Mouse (Mus musculus) heart, embryonic 12.5 days (tissue): ENCODE measurements at regions not wholly inside any gene's neighbourhood (a gene's known extent, or its start where the extent isn't known, plus 50 kb on each side); places are given as distances from the start of the nearest gene placed in this dataset.

Source experiments
- ATAC-seq: fragments of 200-750 bp; cut with Nextera tagmentation; 2 replicates; pipeline ENCODE4 v1.8.0; 2017; ENCODE audit warnings: moderate TSS enrichment, moderate library complexity; ENCODE audit not compliant: insufficient number of reproducible peaks, low FRiP score
- H3K27ac ChIP-seq: fragments of 300-500 bp; sonication (generic); 2 replicates; pipeline ENCODE4 v1.5.1; 2016; ENCODE audit warnings: mild to moderate bottlenecking, moderate library complexity; ENCODE audit not compliant: poor library complexity, severe bottlenecking
- H3K27me3 ChIP-seq: fragments of 300-500 bp; sonication (generic); replicated peaks from 2 replicates; pipeline ENCODE4 v1.6.1; 2016; ENCODE audit warnings: mild to moderate bottlenecking, moderate library complexity
- H3K36me3 ChIP-seq: fragments of 300-500 bp; sonication (generic); 2 replicates; pipeline ENCODE4 v1.6.1; 2016; ENCODE audit warnings: mild to moderate bottlenecking, moderate library complexity
- H3K4me1 ChIP-seq: fragments of 300-500 bp; sonication (generic); replicated peaks from 2 replicates; pipeline ENCODE4 v1.6.1; 2016; ENCODE audit warnings: mild to moderate bottlenecking
- H3K4me2 ChIP-seq: fragments of 300-500 bp; sonication (generic); 2 replicates; pipeline ENCODE4 v1.6.1; 2016; ENCODE audit warnings: mild to moderate bottlenecking, moderate library complexity
- H3K4me3 ChIP-seq: fragments of 300-500 bp; sonication (generic); 2 replicates; pipeline ENCODE4 v1.5.1; 2016; ENCODE audit warnings: mild to moderate bottlenecking
- H3K9ac ChIP-seq: fragments of 300-500 bp; sonication (generic); 2 replicates; pipeline ENCODE4 v1.6.1; 2016; ENCODE audit warnings: mild to moderate bottlenecking, moderate library complexity
- H3K9me3 ChIP-seq: fragments of 300-500 bp; sonication (generic); replicated peaks from 2 replicates; pipeline ENCODE4 v1.6.1; 2016; ENCODE audit warnings: mild to moderate bottlenecking, moderate library complexity
- WGBS: fragments of 180-500 bp; shearing (Covaris S2); methylation state at CpG from one replicate; pipeline ENCODE4 v1.1.7; 2016; 5-methylcytosine and 5-hydroxymethylcytosine counted together

DNA sequence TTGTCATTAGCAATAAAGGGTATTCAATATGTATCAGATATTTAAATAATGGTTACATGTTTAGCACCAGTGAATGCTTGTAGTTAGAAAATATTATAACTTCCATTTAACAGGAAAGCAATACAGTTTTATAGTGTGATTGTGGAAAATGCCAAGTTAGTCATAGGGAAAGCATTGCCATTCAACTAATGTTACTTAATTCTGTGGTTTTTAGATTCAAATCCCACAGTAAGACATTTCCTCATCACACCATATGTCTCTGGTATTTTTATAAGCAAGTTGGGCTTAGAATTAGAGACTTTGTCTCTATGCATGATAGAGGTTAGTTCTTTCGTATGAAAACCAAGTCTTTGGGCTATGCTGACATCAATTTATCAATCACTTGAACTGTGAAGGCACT is 133.0 kb downstream of the Prr30 start:
- Histone ChIP-seq H3K27me3 (no peaks in the 10 kb centered on the region), H3K4me1 (0 out of 2 replicates have a peak, but pooled peaks cover 2% of the 10 kb centered on the region), H3K4me2 (no peak overlapping the region), H3K36me3 (no peaks in the 10 kb centered on the region), H3K4me3 (no peak overlapping the region), H3K27ac (no peak overlapping the region), H3K9me3 (no peaks in the 10 kb centered on the region), H3K9ac (no peak overlapping the region)
- ATAC-seq: no peak
- 71% methylated on average over 1 of the region's 1 CpGs for WGBS

DNA sequence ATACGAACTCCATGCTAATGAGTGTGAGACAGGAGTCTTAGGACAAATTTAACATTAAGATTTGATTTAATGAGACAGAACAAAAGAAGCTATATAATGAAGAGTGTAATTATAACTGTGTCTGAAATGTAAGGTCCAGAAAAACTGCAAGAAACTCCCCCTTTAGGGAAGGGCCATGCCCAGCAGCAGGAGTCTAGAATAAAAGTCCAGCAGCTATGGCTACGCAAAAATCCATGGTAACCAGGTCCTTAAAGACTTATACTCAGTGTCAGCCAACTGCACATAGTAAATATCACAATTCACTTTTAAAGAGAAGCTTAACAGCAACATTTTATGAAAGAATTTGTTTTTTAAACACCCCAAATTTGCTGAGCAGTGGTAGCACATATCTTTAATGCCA is 143.3 kb downstream of the Prr30 start:
- H3K4me1 ChIP-seq: 0 out of 2 replicates have a peak, but pooled peaks cover 2% of the 10 kb centered on the region
- H3K4me3 ChIP-seq: no peak overlapping the region
- H3K4me2 ChIP-seq: no peak overlapping the region
- H3K27ac ChIP-seq: no peak overlapping the region
- no peaks in the 10 kb centered on the region for H3K36me3 ChIP-seq
- no peaks in the 10 kb centered on the region for H3K27me3 ChIP-seq
- H3K9me3 ChIP-seq: no peaks in the 10 kb centered on the region
- WGBS: 84% methylated on average over 2 of the region's 2 CpGs
- ATAC-seq: no peak
- H3K9ac ChIP-seq: no peak overlapping the region

DNA sequence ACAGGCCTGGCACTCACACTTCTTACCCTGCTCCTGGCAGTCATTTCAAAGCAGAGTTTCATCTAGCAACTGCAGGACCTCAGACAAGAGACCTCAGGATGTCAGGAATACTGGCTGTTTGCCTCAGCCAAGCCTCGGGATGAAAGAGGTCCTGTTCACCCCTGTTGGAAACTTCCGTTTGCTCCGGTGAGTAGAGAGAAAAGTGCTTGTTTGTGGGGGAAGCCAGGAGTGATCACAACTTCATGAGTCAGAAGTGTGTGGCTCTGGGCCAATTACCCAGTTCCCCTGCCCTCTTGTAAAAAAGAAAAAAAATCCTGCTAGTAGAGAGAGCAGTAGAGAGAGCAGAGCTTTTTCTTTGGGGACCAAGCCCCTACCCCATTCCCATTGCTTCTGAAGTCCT is 144.2 kb downstream of the Prr30 start:
- ATAC-seq: peak; percentile 59
- Histone ChIP-seq H3K36me3 (no peaks in the 10 kb centered on the region), H3K27ac (no peak overlapping the region), H3K27me3 (no peaks in the 10 kb centered on the region), H3K9me3 (no peaks in the 10 kb centered on the region), H3K9ac (no peak overlapping the region), H3K4me1 (0 out of 2 replicates have a peak, but pooled peaks cover 2% of the 10 kb centered on the region), H3K4me3 (no peak overlapping the region), H3K4me2 (no peak overlapping the region)
- WGBS: 17% methylated on average over 3 of the region's 3 CpGs

DNA sequence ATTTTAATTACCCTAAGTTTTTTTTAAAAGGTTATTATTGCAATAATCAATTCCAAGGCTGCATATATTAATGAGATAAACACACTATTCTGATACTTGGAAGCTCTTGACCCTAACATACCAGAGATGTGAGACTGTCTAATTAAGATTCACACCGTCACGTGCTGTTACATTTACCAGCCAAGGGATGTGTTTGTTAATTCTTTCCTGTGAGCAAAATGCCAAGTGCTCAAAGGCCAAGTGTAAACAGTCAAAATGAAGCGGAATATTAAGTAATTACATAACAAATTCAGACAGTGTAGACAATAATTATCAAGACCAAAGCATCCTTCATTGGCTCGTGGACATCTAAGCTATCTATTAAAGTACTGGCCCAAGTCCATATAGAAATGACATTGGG is 145.3 kb downstream of the Prr30 start:
- H3K4me2 ChIP-seq: no peak overlapping the region
- no peak for ATAC-seq
- no peaks in the 10 kb centered on the region for H3K27me3 ChIP-seq
- H3K4me3 ChIP-seq: no peak overlapping the region
- 0 out of 2 replicates have a peak, but pooled peaks cover 2% of the 10 kb centered on the region for H3K4me1 ChIP-seq
- H3K9ac ChIP-seq: no peak overlapping the region
- H3K27ac ChIP-seq: no peak overlapping the region
- 83% methylated on average over 4 of the region's 4 CpGs for WGBS
- no peaks in the 10 kb centered on the region for H3K36me3 ChIP-seq
- H3K9me3 ChIP-seq: no peaks in the 10 kb centered on the region

DNA sequence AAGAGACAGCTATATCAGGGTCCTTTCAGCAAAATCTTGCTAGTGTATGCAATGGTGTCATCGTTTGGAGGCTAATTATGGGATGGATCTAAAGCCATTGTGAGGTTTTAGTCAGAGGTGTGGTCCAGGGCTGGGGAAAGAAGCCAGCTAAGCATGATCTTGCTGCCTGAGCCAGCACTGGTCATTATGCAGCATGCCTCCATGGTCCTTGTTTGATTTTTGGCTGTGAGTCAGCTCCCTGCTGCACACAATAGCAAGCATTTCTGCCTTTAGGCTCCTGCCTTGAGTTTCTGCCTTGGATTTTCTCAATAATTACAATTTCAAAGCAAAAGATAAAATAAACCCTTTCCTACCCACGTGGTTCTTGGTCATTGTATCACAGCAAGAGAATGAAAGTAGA is 147.4 kb downstream of the Prr30 start:
- no peaks in the 10 kb centered on the region for H3K9me3 ChIP-seq
- no peaks in the 10 kb centered on the region for H3K36me3 ChIP-seq
- H3K27ac ChIP-seq: no peak overlapping the region
- no peak overlapping the region for H3K9ac ChIP-seq
- H3K4me1 ChIP-seq: 0 out of 2 replicates have a peak, but pooled peaks cover 2% of the 10 kb centered on the region
- ATAC-seq: no peak
- WGBS: 77% methylated on average over 2 of the region's 2 CpGs
- H3K4me3 ChIP-seq: no peak overlapping the region
- no peaks in the 10 kb centered on the region for H3K27me3 ChIP-seq
- H3K4me2 ChIP-seq: no peak overlapping the region

DNA sequence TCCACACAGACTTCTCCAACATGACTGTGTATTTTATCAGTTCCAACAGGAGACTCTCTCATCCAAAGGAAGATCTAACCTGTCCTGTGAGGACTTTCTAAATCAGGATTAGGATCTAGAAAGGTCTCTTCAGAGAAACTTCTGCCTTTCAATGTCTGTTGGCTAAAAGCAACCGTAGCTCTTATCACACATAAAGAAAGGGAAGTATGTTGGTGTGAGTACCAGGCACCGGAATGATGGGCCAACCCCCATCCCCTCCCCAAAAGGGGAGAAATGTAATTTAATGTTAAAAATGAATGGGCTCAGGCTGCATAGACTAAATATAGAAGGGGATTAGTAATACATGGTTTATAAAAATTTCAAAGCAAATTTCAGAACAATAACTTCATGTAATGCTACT is 149.9 kb downstream of the Prr30 start:
- H3K9ac ChIP-seq: no peak overlapping the region
- H3K36me3 ChIP-seq: no peaks in the 10 kb centered on the region
- H3K27me3 ChIP-seq: no peaks in the 10 kb centered on the region
- H3K4me2 ChIP-seq: no peak overlapping the region
- no peaks in the 10 kb centered on the region for H3K4me1 ChIP-seq
- no peak overlapping the region for H3K27ac ChIP-seq
- no peaks in the 10 kb centered on the region for H3K9me3 ChIP-seq
- no peak for ATAC-seq
- H3K4me3 ChIP-seq: no peak overlapping the region
- WGBS: 56% methylated on average over 2 of the region's 2 CpGs

DNA sequence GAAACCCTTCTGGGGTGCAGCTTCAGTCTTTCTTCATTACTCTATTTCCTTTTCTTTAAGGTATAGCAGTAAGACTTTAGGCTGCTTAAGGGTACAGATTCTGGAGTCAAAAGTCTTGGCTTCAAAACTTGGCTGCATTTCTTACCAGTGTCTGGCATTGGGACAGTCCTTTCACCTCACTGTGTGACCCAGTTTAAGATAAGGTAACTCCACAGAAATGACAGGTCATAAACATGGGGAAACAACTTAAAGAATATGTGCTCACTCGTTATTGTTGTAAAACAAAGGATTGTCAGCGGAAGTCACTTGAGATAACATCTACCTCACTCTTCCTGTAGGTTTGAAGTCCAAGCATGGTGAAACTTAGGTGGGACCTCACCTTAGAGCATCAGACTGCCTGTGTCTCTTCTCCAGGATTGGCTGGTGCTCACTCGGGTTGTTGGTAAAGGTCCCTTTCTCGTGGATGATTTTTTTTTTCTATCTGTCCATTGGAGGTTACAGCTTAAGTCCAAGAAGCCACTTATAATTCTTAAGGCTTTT is 150.4 kb downstream of the Prr30 start:
- no peak overlapping the region for H3K4me2 ChIP-seq
- H3K9me3 ChIP-seq: no peaks in the 10 kb centered on the region
- no peak overlapping the region for H3K4me3 ChIP-seq
- no peak overlapping the region for H3K27ac ChIP-seq
- no peaks in the 10 kb centered on the region for H3K27me3 ChIP-seq
- 79% methylated on average over 4 of the region's 4 CpGs for whole genome bisulfite sequencing
- H3K4me1 ChIP-seq: no peaks in the 10 kb centered on the region
- H3K9ac ChIP-seq: no peak overlapping the region
- no peak for ATAC-seq
- no peaks in the 10 kb centered on the region for H3K36me3 ChIP-seq

DNA sequence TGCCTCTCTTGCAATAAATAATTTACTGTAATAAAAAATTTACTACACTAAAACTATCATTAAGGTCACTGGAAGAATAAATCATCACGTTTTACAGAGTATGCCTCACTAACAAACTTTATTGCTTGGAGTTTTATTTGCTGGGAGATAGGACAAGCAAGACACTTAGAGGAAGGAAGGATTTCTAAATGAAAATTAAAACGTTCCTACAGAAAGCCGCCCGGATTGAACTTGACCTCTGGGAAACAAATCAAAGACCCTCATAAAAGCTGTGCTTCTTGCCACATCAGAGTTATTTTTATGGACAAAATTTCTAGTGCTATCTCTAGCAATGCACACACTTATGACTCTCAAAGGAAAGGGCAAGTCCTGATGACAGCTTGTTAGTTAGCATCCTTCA is 156.6 kb downstream of the Prr30 start:
- WGBS: 60% methylated on average over 4 of the region's 4 CpGs

DNA sequence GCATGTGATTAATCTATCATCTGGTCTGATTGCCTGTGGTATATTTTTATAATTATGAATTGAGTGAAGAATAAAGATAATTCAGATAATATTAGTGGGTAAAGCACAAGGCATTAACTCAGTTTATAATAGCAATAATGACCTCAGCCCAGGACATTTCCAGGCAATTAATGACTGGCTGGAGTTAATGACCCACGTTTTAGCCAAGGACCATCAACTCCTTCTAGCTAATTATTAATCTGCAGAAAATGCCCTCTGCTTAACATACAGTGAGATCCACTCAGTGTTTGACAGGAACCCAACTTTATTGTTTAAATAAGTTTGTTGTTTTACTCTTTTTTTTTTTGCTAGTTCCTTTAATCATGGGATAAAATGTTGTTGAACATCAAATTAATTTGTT is 199.1 kb downstream of the Prr30 start:
- no peaks in the 10 kb centered on the region for H3K9me3 ChIP-seq
- no peak overlapping the region for H3K9ac ChIP-seq
- no peaks in the 10 kb centered on the region for H3K36me3 ChIP-seq
- no peak overlapping the region for H3K4me3 ChIP-seq
- 55% methylated on average over 1 of the region's 1 CpGs for WGBS
- H3K4me2 ChIP-seq: no peak overlapping the region
- no peaks in the 10 kb centered on the region for H3K4me1 ChIP-seq
- no peaks in the 10 kb centered on the region for H3K27me3 ChIP-seq
- no peak for ATAC-seq
- no peak overlapping the region for H3K27ac ChIP-seq

More for the DNA sequence above, 156.6 kb downstream of the Prr30 start:
- Histone ChIP-seq H3K4me1 (peaks cover 3% of the 10 kb centered on the region; the same call in 1 of the 2 replicates), H3K36me3 (no peaks in the 10 kb centered on the region), H3K27me3 (no peaks in the 10 kb centered on the region), H3K4me2 (no peak overlapping the region), H3K9ac (no peak overlapping the region), H3K9me3 (no peaks in the 10 kb centered on the region), H3K4me3 (no peak overlapping the region), H3K27ac (no peak overlapping the region)
- ATAC-seq: no peak

DNA sequence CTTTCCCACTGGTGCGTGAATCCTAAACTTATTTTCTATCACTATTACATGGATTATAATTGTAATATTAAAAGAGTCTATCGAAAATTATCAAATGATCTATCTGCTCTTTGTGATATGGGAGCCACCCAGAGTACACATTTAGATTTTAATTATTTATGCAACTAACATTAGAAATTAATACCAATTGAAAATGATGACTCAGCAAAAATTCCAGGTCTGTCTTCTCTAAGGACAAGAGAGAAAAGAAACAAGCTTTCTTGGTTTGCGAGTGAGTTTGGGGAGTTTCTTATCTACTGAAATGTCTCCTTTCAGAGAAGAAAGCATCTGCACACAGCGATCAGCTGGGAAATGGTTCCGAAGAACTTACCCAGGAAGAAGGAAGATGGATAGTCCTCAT is 219.4 kb downstream of the Prr30 start:
- H3K9ac ChIP-seq: no peak overlapping the region
- H3K27me3 ChIP-seq: no peaks in the 10 kb centered on the region
- no peak for ATAC-seq
- WGBS: 83% methylated on average over 5 of the region's 5 CpGs
- H3K27ac ChIP-seq: no peak overlapping the region
- H3K4me3 ChIP-seq: no peak overlapping the region
- H3K36me3 ChIP-seq: no peaks in the 10 kb centered on the region
- H3K4me2 ChIP-seq: no peak overlapping the region
- H3K9me3 ChIP-seq: no peaks in the 10 kb centered on the region
- no peaks in the 10 kb centered on the region for H3K4me1 ChIP-seq

DNA sequence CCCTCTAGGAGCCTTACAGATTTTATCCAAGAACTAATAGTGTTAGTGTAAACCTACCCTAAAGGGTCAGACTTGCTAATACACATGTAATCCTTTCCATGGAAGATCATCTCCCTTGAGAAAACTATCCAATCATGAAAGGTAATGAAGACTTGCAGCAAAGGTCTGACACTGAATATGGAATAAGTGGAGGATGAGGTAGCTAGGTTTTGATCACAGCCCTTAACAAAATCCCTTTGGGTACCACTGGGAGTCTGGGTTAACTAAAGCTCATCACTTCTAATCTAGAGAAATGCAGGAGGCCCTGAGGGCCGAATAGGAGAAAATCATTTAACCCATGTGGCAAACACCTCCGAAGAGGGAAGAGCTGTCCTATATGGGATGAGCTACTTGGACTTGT is 221.6 kb downstream of the Prr30 start:
- no peak overlapping the region for H3K27ac ChIP-seq
- H3K27me3 ChIP-seq: no peaks in the 10 kb centered on the region
- H3K9me3 ChIP-seq: no peaks in the 10 kb centered on the region
- no peak overlapping the region for H3K4me3 ChIP-seq
- H3K36me3 ChIP-seq: no peaks in the 10 kb centered on the region
- no peak overlapping the region for H3K9ac ChIP-seq
- 77% methylated on average over 2 of the region's 2 CpGs for WGBS
- no peak overlapping the region for H3K4me2 ChIP-seq
- no peaks in the 10 kb centered on the region for H3K4me1 ChIP-seq
- ATAC-seq: no peak

DNA sequence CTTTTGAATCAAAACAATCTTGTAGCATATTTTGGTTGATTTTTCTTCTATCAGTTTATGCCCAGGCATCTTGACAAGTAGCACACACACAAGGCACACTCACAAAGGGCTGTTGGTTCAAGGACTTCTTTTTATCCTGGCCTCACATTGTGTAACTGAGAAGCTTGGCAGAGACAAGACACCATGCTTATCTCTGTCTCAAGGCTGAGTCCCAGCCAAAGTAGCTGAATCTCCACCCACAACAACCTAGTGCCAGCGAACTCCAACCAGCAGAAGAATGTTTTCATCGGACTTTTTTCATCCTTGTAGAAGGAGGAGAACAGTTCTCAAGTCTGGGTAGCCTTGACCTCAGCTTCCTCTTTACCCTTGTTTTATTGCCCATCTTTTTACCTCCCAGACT is 229.2 kb downstream of the Prr30 start:
- Histone ChIP-seq H3K4me3 (no peak overlapping the region), H3K4me1 (0 out of 2 replicates have a peak, but pooled peaks cover 3% of the 10 kb centered on the region), H3K4me2 (no peak overlapping the region), H3K36me3 (no peaks in the 10 kb centered on the region), H3K9ac (no peak overlapping the region), H3K27ac (no peak overlapping the region), H3K27me3 (no peaks in the 10 kb centered on the region), H3K9me3 (no peaks in the 10 kb centered on the region)
- no peak for ATAC-seq
- 58% methylated on average over 2 of the region's 2 CpGs for WGBS
